Mouse (Mus musculus) layer of hippocampus, adult 9-10 months (tissue): ENCODE measurements around the gene Catip.
A peak's percentile ranks its signal among the peaks of the same experiment; 100 is the strongest.
"Not testable (repeated sequence)": the region's sequence is repeated elsewhere in the genome, so short reads cannot be mapped to it uniquely, and the experiment has no call there.

ENCODE experiments used
- DNase-seq: peaks from one replicate; pipeline ENCODE4 v3.0.0; 2022; ENCODE audit warnings: low spot score

Catip gene

DNA sequence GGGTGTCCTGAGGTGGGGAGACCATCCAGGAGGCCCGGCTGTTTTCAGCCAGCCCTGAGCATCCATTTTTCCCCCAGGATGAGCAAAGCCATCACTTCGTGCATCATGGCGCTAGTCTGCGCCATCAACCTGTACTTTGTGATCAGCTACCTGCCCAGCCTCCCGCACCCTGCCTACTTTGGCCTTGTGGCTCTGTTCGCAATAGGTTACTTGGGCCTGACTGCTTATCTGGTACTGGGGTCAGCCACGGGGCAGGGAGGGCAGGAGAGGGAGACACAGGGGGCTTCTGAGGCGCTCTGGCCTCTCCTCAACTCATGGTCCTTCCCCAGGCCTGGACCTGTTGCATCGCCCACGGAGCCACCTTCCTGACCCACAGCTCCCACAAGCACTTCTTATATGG, 23.2 kb downstream of the Catip start:
- DNase-seq = no peak

DNA sequence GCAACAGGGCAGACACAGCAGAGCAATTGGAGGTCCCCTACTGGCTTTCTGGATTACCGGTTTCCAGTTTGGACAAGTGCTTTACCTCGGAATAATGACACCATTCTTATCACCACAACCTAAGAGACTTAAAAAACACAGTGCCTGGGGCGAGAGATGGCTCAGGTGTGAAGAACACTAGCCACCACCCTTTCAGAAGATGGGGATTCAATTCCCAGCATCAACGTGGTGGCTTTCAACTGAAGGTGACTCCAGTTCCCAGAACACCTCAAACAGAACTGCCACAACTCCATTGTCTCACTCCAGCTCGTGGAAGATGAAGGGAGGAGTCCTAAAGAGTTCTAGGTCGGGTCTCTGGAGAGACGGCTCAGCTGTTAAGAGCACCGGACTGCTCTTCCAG, 23.6 kb downstream of the Catip start:
- DNase-seq = no peak

DNA sequence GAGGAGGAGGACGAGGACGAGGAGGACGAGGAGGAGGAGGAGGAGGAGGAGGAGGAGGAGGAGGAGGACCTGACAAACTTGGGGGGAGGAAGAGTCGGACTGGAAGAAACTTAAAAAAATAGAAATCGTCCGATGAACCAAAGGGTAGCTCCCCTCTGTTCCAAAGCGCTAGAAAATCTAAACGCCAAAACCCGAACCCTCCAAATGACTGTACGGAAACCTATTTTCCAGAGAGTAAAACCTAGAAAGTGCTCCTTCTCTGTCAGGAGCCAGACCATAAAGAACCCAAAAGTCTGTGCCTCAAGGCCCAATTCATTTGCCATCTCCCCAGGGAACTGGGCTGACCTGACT, 24.4 kb downstream of the Catip start:
- no peak for DNase-seq

DNA sequence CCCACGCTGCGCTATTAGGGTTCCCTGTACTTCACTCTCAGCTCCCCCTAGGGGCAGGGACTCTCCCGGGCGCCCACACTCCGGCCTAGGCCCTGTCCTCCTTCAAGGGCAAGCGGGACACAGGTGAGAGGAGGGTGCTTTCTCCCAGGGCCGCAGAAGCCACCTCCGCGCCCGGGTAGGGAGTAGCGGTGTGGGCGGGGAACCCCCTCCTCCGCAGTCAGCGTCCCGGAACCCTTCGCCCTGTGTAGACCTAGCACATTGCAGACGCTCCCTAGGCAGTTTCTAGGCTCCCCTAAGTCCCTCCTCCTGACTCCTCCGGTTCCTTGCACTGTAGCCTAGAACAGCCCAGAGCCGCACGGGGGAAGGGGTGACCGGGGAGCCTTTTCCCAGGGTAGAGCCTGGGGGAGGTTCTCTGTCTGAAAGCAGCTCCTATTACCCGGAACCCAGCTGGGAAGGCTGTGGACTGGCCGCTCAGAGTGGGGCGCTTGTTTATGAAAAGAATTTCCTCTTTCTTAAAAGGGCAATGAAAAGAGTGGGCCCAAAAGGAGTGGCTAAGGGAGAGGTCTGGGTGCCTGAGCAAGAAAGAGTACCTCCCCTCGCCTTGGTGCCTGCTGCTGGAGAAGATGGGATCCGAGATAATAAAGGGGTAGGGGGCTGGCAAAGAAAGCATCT, 24.9 kb downstream of the Catip start:
- DNase-seq = peak; percentile 95

DNA sequence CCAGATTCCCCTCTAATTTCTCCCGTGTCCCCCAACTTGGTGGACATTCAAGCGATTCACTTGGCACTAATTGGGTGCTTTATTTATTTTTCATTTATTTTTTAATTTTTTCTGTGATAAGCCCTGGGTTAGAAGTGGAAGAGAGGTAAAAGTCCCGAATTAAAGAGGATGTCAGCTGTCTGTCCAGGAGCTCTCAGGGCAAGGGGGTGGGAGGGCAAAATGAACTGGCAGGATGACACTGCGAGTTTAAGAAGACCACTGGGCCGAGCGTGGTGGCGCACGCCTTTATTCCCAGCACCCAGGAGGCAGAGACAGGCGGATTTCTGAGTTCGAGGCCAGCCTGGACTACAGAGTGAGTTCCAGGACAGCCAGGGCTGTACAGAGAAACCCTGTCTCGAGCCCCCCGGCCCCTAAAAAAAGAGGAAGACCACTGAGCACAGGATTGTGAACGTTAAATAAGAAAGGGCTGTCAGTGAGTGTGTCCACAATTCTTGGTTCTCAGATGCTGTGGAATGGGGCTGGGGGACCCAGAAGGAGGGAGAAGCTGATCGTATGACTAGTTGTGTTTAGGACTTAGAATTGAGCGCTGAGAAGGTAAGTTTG, 25.6 kb downstream of the Catip start:
- no peak for DNase-seq

DNA sequence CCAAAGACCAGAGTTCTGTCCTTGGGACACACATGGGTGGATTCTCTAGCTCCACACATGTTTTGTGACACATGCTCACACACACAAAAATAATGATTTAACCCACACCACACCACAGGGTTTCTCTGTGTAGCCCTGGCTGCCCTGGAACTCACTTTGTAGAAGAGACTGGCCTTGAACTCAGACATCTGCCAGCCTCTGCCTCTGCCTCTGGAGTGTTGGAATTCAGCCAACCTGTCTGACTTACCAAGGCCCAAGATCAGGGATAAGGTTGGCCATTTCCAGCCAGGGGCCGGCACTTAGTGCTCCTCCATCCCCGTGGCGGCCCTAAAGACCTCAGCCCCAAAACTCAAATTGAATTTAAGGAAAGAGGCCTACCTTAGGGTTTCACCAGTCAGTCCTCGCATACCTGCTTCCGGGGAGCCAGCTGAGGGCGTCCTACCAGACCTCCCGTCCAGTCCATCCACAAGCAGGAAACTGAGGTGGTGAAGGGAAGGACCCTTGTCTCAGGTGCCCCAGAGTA, 26.6 kb downstream of the Catip start:
- no peak for DNase-seq

DNA sequence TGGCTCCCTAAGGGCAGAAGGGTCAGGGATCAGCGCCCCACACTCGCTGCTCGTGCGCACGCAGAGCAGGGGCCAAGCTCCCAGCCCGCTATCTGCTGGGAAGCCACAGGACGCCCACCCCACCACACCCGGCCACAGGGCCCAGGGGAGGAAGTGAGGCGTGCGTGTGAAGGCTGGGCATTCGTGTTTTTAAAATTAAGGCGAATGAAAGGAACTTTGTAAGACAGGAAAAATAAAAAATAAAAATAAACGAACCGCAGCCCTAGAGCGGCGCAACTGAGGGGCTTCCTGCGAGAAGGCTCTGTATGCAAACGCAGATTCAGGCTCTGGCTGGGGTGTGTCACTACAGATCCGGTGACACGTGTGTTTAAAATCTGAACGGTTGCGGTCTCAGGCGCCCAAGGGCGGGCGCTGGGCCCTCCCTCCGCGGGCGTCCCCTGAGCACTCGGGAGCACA, 28.0 kb downstream of the Catip start:
- DNase-seq = no peak

DNA sequence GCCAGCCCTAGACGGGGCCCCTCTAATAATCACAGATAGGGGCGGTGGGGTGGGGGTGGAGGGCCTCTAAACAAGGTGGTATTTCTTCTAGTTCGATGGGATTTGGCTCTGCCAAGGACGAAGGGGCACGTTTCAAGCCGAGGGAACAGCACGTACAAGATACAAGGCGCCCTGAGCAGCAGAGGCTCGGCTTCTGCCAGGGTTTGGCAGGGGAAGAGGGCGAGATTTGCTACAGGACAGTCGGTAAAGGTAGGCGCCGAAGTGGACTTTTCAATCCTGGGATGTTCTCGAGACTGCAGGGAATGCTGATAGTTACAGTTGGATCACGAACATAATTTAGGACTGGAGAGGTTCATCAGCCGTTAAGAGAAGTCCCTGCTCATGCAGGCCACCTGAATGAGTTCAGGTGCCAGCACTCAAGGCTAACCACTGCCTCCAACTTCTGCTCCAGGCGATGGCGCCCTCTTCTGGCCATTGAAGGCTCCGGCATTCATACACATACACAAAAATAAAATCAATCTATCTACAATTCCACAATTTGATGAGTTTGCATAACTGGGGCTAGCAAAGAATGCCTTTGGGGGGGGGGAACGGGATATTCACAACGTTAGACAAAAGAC, 28.5 kb downstream of the Catip start:
- no peak for DNase-seq

DNA sequence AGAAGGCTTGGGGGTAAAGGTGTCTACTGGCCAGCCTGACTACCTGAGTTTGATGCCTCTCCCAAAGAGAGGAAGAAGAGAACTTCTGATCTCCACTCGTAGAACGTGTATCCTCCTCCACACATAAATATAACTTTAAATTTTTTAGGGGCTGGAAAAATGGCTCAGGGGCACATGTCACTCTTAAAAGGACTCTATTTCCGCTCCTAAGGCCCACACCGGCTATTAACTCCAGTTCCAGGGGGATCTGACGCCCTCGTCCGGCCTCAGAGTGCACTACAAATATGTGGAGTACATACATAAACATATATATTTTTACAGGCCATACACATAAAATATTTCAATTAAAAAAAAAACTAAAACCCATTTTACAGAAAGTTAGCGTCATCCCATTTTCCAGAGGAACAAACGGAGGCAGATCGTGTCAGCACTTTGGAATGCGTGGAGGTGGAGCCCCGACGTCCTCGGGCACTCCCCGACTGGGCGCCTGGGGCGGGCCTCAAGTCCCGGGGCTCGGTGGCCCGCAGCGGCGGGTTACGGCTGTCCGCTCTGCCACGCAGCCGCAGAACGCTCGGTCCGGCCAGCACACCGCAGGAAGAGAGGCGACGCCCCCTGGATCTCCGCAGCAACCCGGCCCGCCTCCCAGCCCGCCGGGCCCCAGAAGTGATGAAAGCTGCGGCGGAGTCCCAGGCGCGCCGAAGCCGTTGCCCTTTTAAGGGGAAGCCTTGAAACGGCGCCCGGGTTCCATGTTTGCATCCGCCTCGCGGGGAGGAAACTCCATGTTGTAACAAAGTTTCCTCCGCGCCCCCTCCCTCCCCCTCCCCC, 29.2 kb downstream of the Catip start, which contains the start of gene Ctdsp1:
TSS of gene Ctdsp1 (plus strand) at position 586 of the 825 bp plus-strand sequence.
- peak; percentile 90 for DNase-seq

DNA sequence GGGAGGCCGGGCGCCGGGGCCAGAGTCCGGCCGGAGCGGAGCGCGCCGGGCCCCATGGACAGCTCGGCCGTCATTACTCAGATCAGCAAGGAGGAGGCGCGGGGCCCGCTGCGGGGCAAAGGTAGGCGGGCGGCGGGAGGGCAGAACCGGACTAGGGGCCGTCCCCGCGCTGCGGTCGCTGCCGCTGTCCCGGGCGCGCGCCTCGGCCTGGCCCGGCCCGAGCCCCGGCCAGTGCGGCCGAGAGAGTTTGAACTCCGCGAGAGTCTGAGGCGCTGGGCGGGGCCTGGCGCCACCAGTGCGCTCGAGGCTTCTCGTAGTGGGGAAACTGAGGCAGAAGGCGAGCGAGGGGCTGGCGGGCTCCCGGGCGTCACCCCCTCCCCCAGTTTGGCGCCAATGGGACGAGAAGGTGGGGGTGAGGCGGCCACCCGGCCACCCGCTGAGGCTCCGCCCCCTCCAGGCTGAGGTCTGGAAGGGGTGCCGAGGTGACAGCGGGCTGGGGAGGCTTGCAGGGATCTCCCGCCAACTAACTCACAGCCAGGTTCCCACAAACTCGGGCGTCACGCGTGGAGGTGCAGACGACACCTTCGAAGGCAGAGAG, 30.0 kb downstream of the Catip start:
- DNase-seq = no peak

DNA sequence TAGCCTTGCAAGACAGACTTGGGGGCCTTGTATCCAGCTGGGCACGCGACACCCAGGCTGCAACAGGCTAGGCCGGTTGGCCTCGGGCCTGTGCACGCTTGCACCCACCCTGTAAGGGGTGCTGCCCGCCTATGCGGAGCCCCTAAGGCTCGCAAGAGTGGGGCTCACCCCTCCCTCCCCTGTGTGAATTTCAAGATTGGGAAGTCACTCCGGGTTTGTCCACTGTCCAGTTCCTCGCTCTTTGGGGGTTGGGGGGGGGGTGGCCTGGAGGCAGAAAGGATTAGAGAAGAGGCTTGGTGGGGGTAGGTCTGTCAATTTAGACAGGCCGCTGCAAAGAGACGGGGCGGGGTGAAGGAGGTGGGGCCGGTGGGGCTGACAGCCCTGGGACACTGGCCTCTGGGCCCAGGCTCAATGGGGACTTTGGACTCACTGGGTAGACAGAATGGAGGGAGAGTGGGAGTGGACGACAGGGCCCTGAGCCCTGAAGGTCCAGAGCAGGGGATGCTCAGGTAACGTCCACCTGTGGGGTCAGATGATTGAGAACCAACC, 30.6 kb downstream of the Catip start:
- DNase-seq = no peak

DNA sequence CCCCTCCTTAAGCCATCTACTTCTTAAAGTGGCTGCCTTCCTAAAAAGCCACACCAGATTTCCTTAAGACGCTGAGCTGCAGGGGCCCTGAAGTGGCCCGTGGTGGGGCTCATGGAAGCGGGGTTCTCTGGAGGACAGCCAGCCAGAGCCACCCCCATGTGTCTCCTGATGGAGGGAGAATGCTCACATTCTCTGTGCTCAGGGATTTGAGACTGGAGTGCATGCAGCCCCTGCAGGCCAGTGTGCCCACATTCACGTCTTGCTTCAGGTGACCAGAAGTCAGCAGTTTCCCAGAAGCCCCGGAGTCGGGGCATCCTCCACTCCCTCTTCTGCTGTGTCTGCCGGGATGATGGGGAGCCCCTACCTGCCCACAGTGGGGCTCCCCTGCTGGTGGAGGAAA, 31.1 kb downstream of the Catip start:
- DNase-seq = no peak

DNA sequence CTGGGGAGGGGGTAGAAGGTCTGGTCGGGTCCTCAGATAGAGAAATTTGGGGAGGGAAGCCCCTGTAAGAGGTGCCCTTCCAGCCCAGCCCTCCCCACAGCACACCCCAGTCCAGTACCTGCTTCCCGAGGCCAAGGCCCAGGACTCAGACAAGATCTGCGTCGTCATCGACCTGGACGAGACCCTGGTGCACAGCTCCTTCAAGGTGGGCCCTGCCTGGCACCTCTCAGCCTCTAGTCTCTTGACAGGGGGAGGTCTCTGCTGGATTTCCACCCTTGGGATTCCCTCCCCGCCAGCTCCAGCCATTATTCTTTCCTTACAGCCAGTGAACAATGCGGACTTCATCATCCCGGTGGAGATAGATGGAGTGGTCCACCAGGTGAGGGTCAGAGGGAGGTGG, 31.8 kb downstream of the Catip start:
- DNase-seq = no peak

DNA sequence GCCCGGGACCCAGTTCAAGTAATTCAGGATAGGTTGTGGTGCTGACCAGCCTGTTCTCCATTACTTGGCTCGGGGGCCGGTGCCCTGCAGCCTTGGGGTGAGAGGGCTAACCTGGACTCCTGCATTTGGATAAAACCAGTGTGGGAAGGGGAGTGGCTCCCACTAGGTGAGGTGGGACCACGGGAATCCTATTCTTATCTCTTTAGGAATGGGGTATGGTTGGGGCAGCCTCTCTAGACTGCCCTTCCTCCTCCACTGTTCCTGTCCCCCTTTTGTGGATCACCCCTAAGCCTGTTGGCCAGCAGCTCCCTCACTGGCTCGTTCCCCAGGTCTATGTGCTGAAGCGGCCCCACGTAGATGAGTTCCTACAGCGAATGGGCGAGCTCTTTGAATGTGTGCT, 32.4 kb downstream of the Catip start:
- no peak for DNase-seq

DNA sequence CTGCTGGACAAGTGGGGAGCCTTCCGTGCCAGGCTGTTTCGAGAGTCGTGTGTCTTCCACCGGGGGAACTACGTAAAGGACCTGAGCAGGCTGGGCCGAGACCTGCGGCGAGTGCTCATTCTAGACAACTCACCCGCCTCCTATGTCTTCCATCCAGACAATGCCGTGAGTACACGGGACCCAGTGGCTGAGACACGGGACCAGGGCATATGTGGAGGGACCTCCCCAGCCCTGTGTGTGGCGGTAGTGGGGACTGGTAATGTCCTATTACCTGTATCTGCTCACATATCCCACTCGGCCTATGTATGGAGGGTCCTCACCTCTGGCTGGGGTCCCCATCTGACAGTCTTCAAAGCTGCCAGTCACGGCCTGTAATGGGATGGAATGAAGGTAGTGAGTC, 33.0 kb downstream of the Catip start:
- no peak for DNase-seq

DNA sequence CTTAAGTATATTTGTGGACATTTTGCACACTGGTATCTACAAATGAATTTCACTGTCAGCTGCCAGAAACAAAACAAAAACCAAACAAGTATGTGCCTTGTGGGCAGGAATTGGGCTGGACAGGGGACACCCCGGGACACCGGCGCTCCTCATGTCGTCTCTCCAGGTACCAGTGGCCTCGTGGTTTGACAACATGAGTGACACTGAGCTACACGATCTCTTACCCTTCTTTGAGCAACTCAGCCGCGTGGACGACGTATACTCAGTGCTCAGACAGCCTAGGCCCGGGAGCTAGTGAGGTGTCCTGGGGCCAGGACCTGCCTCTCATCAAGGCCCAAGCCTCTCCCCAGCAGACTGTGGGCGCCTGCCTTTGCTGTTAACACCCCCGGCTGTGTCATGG, 33.4 kb downstream of the Catip start:
- DNase-seq = no peak

DNA sequence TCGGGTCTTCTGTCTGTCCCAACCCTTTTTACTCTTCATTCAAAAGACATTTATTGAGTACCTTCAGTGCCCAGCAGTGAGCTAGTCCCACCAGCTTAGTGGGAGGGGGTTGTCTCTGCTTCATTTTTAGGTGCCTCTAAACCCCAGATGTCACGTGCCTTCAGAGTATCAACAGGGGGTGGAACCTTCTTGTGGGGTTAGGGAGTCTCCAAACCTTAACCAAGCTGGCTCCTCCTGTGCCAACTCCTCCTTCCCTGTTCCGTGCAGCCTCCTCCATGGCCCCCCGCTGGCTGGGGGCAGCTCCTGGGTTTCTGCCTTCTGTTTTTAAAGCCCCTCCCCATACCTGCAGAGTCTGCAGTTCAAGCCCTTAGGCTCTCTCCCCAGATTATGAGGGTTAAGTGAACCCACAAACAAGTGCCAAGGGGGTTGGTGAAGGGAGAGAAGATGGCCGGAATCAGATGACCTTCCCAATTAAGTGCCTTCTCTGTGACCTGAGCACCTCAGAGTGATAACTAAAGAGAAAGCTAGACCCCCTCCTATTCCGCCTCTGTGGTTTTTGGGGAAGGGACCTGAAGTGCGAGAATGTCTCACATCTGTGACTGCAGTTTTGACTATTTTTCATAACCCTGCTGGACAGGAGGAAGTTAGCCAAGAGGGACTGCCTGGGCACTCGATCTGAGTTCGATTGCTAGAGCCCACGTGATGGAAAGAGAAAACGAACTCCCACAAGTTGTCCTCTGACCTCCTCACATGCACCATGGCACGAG, 34.7 kb downstream of the Catip start:
- DNase-seq = not testable (repeated sequence)

DNA sequence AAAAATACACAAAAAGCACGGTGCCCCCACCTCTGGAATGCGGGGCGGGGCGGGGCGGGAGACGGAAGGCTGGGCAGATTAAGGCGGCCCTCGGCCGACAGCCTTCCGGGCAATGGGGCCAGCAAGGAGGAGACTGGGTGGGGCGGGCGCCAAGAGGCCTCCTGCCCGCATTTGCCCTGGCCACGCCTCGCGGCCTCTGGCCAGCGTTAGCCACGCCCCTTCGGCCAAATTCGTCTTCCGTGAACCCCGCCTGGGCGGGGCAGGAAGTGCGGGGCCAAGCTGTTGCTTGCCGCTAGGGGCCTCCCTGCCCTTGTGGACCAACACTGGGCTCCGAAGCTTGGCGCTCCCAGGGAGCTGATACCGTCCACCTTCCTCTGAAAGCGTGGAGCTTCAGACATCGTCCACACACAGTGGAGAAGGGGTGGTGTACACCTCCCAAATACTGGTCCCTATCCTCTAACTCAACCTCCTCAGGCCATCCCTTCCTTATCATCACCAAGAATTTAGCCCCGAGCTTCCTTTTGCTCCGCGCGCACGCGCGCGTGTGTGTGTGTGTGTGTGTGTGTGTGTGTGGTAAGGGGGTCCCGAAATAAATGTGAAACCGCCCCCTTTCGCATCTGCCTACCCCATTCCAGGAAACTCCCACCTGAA, 35.5 kb downstream of the Catip start:
- peak; percentile 77 for DNase-seq

DNA sequence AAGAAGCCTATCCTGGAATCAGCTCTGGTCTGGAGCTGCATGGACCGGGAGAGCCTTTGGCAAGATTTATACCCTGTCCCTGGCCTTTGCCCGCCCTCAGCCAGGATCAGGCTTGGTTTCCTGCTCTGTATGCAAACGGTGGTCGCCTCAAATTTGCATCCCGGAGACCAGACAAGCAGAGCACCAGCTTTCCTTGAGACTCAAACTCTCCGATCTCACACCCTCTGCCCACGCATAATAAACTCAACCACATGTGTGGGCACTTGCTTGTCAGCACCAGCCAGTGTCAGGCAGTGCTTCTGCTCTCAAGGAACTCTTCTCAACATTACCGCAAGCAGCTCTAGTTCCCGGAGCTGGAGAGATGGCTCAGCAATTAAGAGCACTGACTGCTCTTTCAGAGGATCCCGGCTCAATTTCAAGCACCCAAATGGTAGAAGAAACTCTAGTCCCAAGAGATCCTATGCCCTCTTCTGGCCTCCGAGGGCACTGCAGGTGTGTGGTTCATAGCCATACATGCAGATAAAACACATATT, 36.1 kb downstream of the Catip start:
- no peak for DNase-seq

DNA sequence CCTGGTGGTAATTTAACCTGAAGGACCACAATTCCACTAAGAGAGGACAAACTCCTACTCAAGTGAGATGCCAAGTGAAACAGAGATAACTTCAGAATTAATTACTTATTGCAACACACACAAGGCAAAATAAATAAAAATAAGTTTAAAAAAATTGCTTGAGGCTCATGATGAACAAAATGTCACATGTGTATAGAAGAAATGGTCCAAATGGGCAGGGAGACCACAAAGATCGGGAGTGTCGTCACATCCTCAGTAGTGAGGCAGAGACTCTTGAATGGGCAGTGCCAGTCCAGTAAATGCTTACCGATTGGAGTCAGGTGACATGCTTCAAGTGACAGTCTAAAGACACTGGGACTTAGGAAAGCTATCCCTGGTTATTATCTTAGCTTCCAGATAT, 38.6 kb downstream of the Catip start:
- DNase-seq = no peak
